Mouse (Mus musculus): Measurements from ENCODE around the gene Kdm4b.

Kdm4b gene

DNA sequence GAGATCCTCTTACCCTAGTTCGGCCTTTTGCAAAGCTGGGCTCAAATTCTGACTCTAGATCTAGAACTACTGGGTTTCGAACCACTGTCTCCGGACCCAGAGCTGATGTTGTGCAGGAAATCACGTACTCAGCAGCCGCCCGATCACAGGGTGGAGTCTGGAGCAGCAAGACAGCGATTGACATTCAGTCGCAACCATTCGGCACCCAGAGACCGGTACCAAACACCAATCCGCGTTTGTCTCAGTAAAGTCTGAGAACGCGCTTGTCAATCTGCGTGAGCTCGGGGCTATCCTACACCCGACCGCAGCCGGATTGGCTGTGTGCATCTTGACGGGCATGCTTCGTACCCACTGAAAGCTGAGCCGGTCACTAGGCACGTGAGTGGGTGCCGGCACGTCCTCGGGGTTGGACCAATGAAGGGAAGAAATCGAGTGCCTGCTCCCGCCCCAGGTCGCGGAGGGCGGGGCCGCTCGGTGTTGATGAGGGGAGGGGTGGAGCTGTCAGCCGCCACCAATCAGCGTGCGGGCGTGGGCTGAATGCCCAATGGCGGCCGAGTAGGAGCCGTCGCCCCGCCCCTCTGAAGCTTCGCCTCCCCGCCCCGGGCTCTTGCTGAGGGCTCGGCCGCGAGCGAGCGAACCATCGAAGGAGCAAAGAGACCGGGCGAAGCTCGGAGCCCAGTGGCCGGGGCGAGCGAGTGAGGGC lies at the start of gene Kdm4b:
TSS of gene Kdm4b (plus strand) at position 613 of the 703 bp plus-strand sequence.
- peak; percentile 99 to 100 for DNase-seq (ENCODE audit: low spot score in 2 of 2)

DNA sequence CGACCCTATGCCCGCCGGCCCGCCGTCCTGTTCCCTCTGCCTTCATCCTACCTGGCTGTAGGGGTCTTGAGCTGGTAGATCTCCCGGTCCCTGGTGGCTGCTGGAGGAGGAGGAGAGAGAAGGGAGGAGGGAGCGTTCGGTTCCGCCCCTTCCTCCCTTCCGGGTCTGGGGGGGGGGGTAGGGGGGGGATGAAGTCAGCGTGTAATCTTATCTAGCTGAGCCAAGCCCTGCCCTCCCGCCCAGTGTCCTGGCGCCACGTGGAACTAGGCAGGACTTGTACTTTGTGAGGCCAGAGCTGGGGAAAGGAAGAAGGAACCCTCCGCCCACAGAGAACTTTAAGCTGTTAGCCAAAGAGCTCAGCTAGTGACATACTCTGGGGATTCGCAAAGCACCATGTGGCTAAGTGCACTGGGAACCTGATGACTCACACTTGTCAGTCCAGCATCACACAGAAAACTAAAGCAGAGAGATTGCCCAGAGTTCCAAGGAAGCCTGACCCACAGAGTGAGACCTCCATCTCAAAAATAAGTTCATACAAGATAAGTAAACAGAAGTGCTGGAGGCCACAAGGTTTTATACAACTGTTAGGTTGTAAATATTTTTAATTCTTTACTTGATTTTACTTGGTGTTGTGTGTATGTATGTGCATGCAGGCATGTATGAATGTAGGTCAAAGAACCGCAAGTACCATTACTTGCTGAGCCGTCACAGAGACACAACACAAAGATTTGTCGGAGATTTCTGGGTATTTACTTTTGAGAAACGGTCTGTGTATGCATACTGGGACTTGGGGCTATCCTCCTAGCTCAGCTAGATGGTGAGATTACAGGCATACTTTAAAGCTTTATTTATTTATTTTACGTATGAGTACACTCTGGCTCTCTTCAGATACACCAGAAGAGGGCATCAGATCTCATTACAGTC lies 49.0 kb upstream of the Kdm4b start, which contains the start of gene Ticam1:
TSS of gene Ticam1 (minus strand) at position 144 of the 924 bp plus-strand sequence.
- DNase-seq (ENCODE audit: low spot score in 2 of 2), result peak; percentile 87 to 92

DNA sequence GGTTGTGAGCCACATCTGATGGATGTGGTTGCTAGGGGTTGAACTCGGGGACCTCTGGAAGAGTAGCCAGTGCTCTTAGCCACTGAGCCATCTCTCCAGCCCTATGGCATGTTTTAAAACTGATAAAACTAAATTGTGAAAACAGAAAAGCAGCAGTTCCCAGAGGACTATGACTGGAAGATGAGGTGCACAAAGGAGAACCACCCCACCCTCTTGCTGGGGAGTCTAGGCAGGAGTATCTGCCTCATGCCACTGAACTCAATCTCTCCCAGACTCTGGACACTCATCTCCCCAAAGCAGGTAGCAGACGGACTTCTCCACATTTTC lies 48.3 kb upstream of the Kdm4b start:
- no peak for DNase-seq (ENCODE audit: low spot score in 2 of 2)

DNA sequence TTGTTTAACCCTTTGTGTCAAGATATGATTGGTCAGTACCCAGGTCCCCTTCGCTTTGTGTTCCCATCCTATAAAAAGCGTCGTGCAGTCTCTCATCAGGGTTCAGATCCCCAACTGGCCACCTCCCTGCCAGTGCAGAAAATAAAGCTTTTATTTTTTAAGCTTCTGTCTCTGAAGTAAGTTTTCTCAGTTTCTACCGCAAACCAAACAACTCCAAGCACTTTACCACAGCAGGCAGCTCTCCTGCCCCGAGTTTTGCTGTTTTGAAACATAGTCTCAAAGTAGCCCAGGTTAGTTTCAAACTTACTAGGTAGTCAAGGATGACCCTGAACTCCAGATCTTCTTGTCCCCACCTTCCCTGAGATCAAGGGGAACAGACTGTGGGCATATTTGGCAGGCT lies 47.5 kb upstream of the Kdm4b start:
- DNase-seq (ENCODE audit: low spot score in 2 of 2), result no peak

DNA sequence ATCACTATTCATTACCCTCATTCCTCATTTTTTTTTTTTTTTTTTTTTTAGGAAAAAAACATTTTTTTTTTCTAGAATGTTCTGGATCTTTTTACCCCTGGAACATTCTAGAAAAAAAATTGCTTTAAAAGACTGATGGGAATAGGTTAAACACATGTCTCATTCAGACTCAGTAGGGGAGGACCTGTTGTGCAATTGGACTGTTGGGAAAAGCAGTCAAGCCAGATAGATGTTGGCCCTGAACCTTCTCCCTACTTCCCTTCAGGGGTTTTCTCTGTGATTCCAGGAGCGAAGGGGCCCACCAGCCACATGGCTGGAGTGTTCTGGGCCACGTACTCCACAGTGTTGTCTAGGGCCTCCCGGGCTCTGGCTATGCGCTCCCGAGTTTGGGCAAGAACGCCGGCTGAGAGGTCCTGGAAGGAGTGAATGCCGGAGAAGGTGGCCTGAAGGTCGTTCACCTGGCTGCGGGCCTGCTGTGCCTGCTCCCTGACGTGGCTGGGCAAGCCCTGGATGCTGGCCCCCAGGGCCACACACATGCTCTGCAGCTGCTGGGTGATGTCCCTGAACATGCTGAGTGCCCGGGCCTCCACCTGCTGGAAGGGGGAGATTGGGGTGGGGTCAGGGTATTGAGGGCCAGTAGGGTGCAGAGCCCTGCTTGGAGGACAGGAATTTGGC lies 46.2 kb upstream of the Kdm4b start:
- DNase-seq (ENCODE audit: low spot score in 2 of 2), result no peak

GRCm38 (mm10) chr17:56281193-56281592 lies 44.7 kb upstream of the Kdm4b start:
- no peak for DNase-seq (ENCODE audit: low spot score in 2 of 2)

DNA sequence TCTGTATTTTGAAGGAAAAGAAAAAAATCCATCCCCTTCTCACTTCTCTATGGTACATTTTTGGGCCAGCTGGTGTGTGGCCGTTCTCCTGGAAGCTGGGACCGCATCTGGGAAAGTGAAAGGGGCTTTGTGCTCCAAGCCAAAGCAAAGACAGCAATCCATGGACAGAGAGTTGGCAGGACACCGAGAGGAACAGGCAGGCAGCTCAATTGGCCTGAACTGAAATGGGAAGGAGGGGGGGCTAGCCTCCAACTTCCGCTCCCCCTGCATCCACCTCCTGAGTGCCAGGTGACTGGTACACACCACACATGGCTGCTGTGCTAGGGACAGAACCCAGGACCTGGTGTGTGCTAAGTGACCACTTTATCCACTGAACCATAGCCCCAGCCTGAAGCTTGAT lies 43.1 kb upstream of the Kdm4b start:
- no peak for DNase-seq (ENCODE audit: low spot score in 2 of 2)

GRCm38 (mm10) chr17:56283316-56283715 lies 42.5 kb upstream of the Kdm4b start:
- DNase-seq (ENCODE audit: low spot score in 2 of 2), result no peak

DNA sequence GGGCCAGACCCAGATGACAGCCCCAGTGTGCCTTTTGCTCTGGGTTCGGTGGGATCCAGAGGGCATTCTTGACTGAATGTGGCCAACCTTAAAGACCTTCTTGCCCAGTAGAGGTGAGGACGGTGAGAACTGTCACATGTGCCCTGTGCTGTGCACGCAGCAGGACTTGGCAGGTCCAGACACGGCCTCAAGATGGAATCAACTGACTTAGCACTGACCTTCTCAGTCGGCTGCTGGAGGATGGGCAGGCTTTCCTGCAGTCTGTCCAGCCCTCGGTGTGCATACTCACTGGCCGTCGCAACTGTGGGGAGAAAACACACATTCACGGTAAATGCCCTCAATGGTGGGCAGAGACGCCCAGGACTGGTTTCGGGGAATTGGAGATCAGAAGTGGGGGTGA lies 39.9 kb upstream of the Kdm4b start:
- DNase-seq (ENCODE audit: low spot score in 2 of 2), result no peak

- DNase-seq (ENCODE audit: low spot score in 2 of 2), result no peak
Observed at GRCm38 (mm10) chr17:56287830-56288229, 38.0 kb upstream of the Kdm4b start.

DNA sequence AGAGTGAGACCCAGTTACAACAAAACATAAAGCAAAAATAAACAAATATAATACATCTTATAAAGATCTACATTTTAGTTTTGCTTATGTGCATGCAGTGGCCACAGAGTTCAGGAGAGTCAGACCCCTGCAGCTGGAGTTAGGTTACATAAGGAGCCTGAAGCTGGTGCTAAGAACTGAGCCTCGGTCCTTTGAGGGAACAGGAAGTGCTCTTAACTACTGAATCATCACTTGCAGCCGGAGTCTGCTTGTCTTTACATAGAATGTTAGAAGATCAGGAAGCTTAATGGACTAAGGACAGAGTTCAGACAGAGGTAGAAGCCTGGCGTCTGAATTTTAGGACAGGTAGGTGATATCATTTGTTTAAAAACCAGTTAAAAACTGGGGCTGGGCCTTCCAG lies 37.0 kb upstream of the Kdm4b start:
- DNase-seq (ENCODE audit: low spot score in 2 of 2), result no peak

GRCm38 (mm10) chr17:56289371-56290331 lies 36.2 kb upstream of the Kdm4b start:
- peak; percentile 65 to 66 for DNase-seq (ENCODE audit: low spot score in 2 of 2)

- peak; percentile 96 to 99 for DNase-seq (ENCODE audit: low spot score in 2 of 2)
Observed at GRCm38 (mm10) chr17:56290388-56291170, 35.3 kb upstream of the Kdm4b start.

- peak; percentile 91 to 94 for DNase-seq (ENCODE audit: low spot score in 2 of 2)
Observed at GRCm38 (mm10) chr17:56291171-56291511, 34.7 kb upstream of the Kdm4b start.

- DNase-seq (ENCODE audit: low spot score in 2 of 2), result no peak
Observed at GRCm38 (mm10) chr17:56291826-56292475, 33.9 kb upstream of the Kdm4b start.

DNA sequence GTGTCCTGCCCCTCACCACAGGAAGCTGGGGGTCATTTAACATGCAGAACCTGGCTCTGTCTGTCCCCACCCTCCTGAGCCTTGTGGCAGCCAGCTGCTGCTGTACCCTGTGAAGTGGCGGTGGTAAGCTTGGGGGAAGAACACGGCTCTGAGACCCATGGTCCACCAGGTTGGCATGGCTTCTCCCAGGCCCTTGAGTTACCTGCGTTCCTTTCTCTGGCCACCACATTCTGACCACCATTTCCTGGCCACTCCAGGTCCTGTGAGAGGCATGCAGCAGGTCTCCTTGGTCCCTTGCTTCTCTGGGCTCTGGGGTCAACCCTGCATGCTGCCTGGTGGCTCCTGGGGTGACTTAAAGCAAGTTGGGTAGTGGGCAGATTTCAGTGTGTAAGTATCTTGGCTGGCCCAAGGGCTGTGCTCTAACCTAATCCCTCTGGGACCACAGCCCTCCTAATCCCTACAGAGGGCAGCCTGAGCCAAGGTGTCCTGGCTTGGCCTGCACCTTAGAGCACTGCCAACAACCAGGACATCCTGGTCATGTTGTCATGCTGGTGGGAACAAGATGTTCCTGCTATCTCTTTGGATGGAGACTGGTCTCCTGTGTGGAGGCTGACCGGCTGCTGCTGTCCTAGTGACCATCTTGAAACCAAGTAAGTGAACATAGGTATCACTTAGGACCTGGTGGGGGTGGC lies 33.2 kb upstream of the Kdm4b start, which contains the start of gene Plin3:
TSS of gene Plin3 (minus strand) at position 343 of the 692 bp plus-strand sequence.
- no peak for DNase-seq (ENCODE audit: low spot score in 2 of 2)

DNA sequence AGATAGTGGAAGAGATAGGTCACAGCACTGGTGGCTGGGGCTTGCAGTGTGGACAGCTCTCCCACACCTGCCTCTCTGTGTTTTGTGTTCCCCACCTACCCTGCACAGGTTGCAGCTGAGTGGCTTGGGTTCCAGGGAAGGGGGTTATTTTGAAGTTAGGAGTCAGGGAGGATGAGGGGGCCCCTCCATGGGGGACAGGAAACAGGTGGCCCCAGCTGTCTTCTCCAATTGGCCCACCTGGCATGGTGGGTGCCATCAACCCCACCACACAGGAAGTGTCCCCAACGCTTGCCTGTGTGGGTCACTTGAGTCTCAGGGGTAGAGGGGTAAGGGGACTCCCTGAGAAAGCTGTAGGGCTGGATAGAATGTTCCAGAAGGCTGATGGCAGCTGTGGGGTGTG lies 32.6 kb upstream of the Kdm4b start:
- DNase-seq (ENCODE audit: low spot score in 2 of 2), result no peak

GRCm38 (mm10) chr17:56294241-56294640 lies 31.6 kb upstream of the Kdm4b start:
- no peak for DNase-seq (ENCODE audit: low spot score in 2 of 2)

DNA sequence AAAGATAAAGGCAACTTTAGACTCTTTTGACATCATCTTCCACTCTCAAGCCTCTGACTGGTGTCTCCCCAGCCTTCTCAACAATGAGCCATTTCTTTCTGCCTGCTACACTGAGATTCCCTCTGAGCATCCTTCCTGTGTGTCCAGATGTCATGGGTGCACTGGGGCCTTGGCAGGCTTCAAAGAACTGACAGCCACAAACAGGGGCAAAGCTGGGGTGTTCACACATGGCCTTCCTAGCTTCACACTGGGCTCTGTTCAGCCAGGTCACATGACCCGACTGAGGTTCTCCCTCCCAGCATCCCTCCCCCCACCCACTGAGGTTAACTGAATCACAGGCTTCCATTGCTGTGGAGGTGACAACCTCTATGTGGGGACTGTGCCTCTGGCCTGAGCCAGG lies 29.7 kb upstream of the Kdm4b start:
- no peak for DNase-seq (ENCODE audit: low spot score in 2 of 2)

Measured in urinary bladder, postnatal 4 days (tissue).